Mouse (Mus musculus) liver, adult 10 weeks (tissue): ENCODE data around the gene Ccl4. TPM values are rescaled to one million over a fixed set of nuclear protein-coding genes. Genes with fewer than 3 reads are reported as not detected.

Experiments
- polyA plus RNA-seq: library from polyadenylated mRNA; stranded (reverse); fragments of 350-450 nt; fragmentation: Illumina TruSeq; extraction: RNeasy Lipid Tissue Mini Kit (QIAGEN cat#74804); gene quantifications from one replicate; pipeline ENCODE4 v1.2.3, GENCODE M21; 2014; ENCODE audit warnings: low read depth, low replicate concordance

Gene Ccl4
- polyA plus RNA-seq: not detected

DNA sequence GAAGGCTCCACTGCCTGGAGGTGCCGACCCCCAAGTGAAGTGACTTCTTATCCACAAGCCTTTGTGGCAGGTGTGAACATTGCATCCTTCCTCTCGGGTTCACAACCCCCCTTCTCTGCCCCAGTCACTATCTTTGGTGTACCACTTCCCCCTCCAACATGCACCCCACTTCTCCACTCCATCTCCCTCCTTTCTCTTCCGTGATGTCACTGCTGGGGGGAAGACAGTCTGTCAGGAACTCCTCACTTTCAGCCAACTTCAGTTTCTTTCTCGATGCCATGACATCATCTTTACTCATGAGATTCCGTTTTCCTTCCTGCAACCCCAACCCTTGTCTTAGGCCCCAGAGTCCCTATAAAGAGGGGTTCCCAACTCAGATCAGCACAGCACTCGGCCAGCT is at the start of gene Ccl4:
Ccl4 (plus strand) TSS at position 381 of the 400 bp plus-strand sequence.

GRCm38 (mm10) chr11:83645521-83645920 is 16.9 kb upstream of the Ccl4 start, which contains the start of gene Rpl9-ps1:
TSS of gene Rpl9-ps1 (minus strand) at chr11:83645621.

DNA sequence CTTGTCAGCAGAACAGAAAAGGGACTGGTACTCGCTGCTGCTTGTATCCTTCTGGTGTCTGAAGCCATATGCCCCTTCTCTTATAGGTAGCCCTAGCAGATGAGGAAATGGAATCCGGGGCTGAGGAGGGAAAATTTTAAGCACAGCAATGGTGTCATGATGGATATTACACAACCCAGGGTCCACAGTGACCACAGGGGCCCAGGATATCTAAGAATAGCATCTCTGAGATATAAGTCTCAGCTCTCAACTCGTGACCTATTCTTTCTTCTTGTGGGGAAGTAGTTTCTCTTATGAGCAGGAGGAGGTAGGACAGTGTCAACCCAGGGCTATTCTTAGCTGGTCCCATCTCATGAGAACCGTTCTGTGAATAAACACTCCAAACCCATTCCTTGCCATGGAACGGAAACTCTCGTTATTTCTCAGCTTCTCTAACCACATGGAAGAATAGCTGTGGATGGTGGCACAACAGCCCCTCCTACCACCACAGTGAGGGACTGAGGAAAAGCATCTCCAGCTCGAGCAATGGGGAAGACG is 13.0 kb upstream of the Ccl4 start, which contains the start of gene Ccl3:
Ccl3 (minus strand) TSS at position 51 of the 537 bp plus-strand sequence.

DNA sequence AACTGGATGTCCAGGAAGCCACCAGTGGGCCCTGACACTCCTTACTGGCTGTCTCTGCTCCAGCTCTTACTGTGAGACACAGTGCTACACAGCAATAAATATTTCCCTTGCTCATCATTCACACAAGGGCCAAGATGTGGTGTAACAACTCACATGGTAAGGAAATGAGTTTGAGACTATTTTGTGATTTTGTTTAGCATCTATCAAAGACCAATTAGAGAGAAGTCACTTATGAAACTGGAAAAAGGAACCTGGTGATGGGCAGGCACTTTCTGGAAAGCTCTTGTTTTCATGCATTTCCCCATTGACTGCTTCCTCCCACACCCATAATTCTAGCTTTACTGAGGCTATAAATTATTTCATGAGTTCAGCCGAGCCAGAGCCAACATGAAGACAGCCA is 41.3 kb downstream of the Ccl4 start, which contains the start of gene Wfdc17:
Wfdc17 (plus strand) TSS at position 287 of the 400 bp plus-strand sequence.

GRCm38 (mm10) chr11:83708715-83709114 is 46.3 kb downstream of the Ccl4 start, which contains the start of gene Wfdc18:
TSS of gene Wfdc18 (plus strand) at chr11:83709015.

Other genes starting within 250 kb of the Ccl4 start
- gene Gas2l2, start 233.1 kb upstream of the Ccl4 start, polyA plus RNA-seq: not detected
- gene 1700020L24Rik, start 224.9 kb upstream of the Ccl4 start, polyA plus RNA-seq: not detected
- not detected for gene Mmp28, start 199.5 kb upstream of the Ccl4 start, polyA plus RNA-seq
- gene Taf15, start 189.5 kb upstream of the Ccl4 start, polyA plus RNA-seq: 112 TPM
- gene Heatr9, start 140.4 kb upstream of the Ccl4 start, polyA plus RNA-seq: not detected
- gene Ccl5, start 132.1 kb upstream of the Ccl4 start, polyA plus RNA-seq: 2.0 TPM
- 188 TPM for gene Ccl9, start 83.9 kb upstream of the Ccl4 start, polyA plus RNA-seq
- gene Ccl6, start 69.5 kb upstream of the Ccl4 start, polyA plus RNA-seq: 19.0 TPM
- not detected for gene Rpl9-ps1, start 17.0 kb upstream of the Ccl4 start, polyA plus RNA-seq
- 0.58 TPM for gene Ccl3, start 13.2 kb upstream of the Ccl4 start, polyA plus RNA-seq
- 88.0 TPM for gene Wfdc17, start 41.4 kb downstream of the Ccl4 start, polyA plus RNA-seq
- not detected for gene Wfdc18, start 46.4 kb downstream of the Ccl4 start, polyA plus RNA-seq
- 1,776 TPM for gene Wfdc21, start 84.4 kb downstream of the Ccl4 start, polyA plus RNA-seq
- gene Heatr6, start 91.1 kb downstream of the Ccl4 start, polyA plus RNA-seq: 2.7 TPM
- 8.5 TPM for gene Hnf1b, start 187.5 kb downstream of the Ccl4 start, polyA plus RNA-seq